Mouse (Mus musculus) megakaryocyte, embryonic 14.5 days (primary cell): ENCODE data around the gene Trim46. TPM values are rescaled to one million over a fixed set of nuclear protein-coding genes. Genes with fewer than 3 reads are reported as not detected.

Experiments
- H3K27me3 ChIP-seq: replicated peaks from 2 replicates; pipeline ENCODE3; 2012; ENCODE audit warnings: inconsistent platforms
- H3K36me3 ChIP-seq: replicated peaks from 2 replicates; pipeline ENCODE3; 2012; ENCODE audit warnings: low read length, inconsistent platforms, mixed read lengths
- H3K4me1 ChIP-seq: 2 replicates; pipeline ENCODE4 v1.6.1; 2012; ENCODE audit warnings: inconsistent platforms
- H3K4me3 ChIP-seq: replicated peaks from 2 replicates; pipeline ENCODE3; 2012; ENCODE audit warnings: moderate library complexity, mild to moderate bottlenecking, inconsistent platforms
- H3K9me3 ChIP-seq: 2 replicates; pipeline ENCODE4 v1.6.1; 2012; ENCODE audit warnings: inconsistent platforms
- FLI1 ChIP-seq: IDR thresholded peaks from 2 replicates; pipeline ENCODE4 v1.6.1; 2012; ENCODE audit warnings: low read length, inconsistent platforms, mixed read lengths
- GATA1 ChIP-seq: IDR thresholded peaks from 3 replicates; pipeline ENCODE4 v1.6.1; 2012; ENCODE audit warnings: mixed read lengths, low read length, inconsistent platforms, borderline replicate concordance
- polyA plus RNA-seq: library from polyadenylated mRNA; stranded (reverse); fragments of >175 nt; gene quantifications from 2 replicates; pipeline ENCODE4 v1.2.3, GENCODE M21; 2012; ENCODE audit warnings: low replicate concordance; ENCODE audit not compliant: insufficient read depth

Trim46 gene
- polyA plus RNA-seq, 1 experiment = 2.1 TPM

- TF ChIP-seq GATA1 (no peak), FLI1 (no peak)
- H3K4me1 ChIP-seq = peaks cover 24% of the 10 kb centered on the region
- peak within 1 kb of the TSS; percentile 94 for H3K4me3 ChIP-seq
- H3K9me3 ChIP-seq = no peaks in the 10 kb centered on the region
- H3K36me3 ChIP-seq = peaks cover 38% of the 10 kb centered on the region
- H3K27me3 ChIP-seq = peaks cover 2% of the 10 kb centered on the region
Measured at GRCm38 (mm10) chr3:89202253-89203141, 43.6 kb downstream of the Trim46 start, which contains the start of gene Gba. Gba (plus strand) TSS chr3:89202928.

GRCm38 (mm10) chr3:89199839-89200238 is 46.3 kb downstream of the Trim46 start:
- Histone ChIP-seq H3K4me3 (no peak overlapping the region), H3K9me3 (no peaks in the 10 kb centered on the region), H3K27me3 (peaks cover 2% of the 10 kb centered on the region), H3K4me1 (peaks cover 39% of the 10 kb centered on the region), H3K36me3 (peaks cover 11% of the 10 kb centered on the region)
- no peak for TF ChIP-seq GATA1
- no peak for TF ChIP-seq FLI1

- peak overlapping the region; percentile 96 for H3K4me3 ChIP-seq
- H3K27me3 ChIP-seq = peaks cover 2% of the 10 kb centered on the region
- H3K4me1 ChIP-seq = peaks cover 25% of the 10 kb centered on the region
- TF ChIP-seq GATA1 = no peak
- TF ChIP-seq FLI1 = no peak
- H3K9me3 ChIP-seq = no peaks in the 10 kb centered on the region
- no peaks in the 10 kb centered on the region for H3K36me3 ChIP-seq
Measured at GRCm38 (mm10) chr3:89195979-89196877, 49.9 kb downstream of the Trim46 start.

GRCm38 (mm10) chr3:89193853-89194252 is 52.3 kb downstream of the Trim46 start:
- H3K27me3 ChIP-seq = peaks cover 2% of the 10 kb centered on the region
- peaks cover 38% of the 10 kb centered on the region for H3K4me1 ChIP-seq
- no peak for TF ChIP-seq GATA1
- TF ChIP-seq FLI1 = no peak
- H3K36me3 ChIP-seq = peaks cover under 1% of the 10 kb centered on the region
- no peak overlapping the region for H3K4me3 ChIP-seq
- no peaks in the 10 kb centered on the region for H3K9me3 ChIP-seq

GRCm38 (mm10) chr3:89193351-89193750 is 52.8 kb downstream of the Trim46 start:
- TF ChIP-seq GATA1 (no peak), FLI1 (no peak)
- H3K4me1 ChIP-seq = peaks cover 42% of the 10 kb centered on the region
- H3K4me3 ChIP-seq = no peak overlapping the region
- peaks cover 6% of the 10 kb centered on the region for H3K36me3 ChIP-seq
- H3K27me3 ChIP-seq = peaks cover 2% of the 10 kb centered on the region
- no peaks in the 10 kb centered on the region for H3K9me3 ChIP-seq

GRCm38 (mm10) chr3:89190436-89190835 is 55.7 kb downstream of the Trim46 start:
- TF ChIP-seq FLI1 (no peak), GATA1 (no peak)
- H3K9me3 ChIP-seq = no peaks in the 10 kb centered on the region
- no peak overlapping the region for H3K4me3 ChIP-seq
- no peaks in the 10 kb centered on the region for H3K27me3 ChIP-seq
- peaks cover 53% of the 10 kb centered on the region for H3K4me1 ChIP-seq
- H3K36me3 ChIP-seq = peaks cover 29% of the 10 kb centered on the region

- no peaks in the 10 kb centered on the region for H3K9me3 ChIP-seq
- peaks cover 66% of the 10 kb centered on the region for H3K4me1 ChIP-seq
- H3K36me3 ChIP-seq = peaks cover 35% of the 10 kb centered on the region
- H3K4me3 ChIP-seq = no peak overlapping the region
- no peaks in the 10 kb centered on the region for H3K27me3 ChIP-seq
- TF ChIP-seq FLI1 (no peak), GATA1 (no peak)
Measured at GRCm38 (mm10) chr3:89188478-89188875, 57.6 kb downstream of the Trim46 start.

GRCm38 (mm10) chr3:89187690-89188477 is 58.2 kb downstream of the Trim46 start:
- Histone ChIP-seq H3K9me3 (no peaks in the 10 kb centered on the region), H3K27me3 (no peaks in the 10 kb centered on the region), H3K36me3 (peaks cover 41% of the 10 kb centered on the region), H3K4me3 (peak overlapping the region; percentile 8), H3K4me1 (peaks cover 71% of the 10 kb centered on the region)
- TF ChIP-seq FLI1 (no peak), GATA1 (no peak)

- Histone ChIP-seq H3K4me3 (peak overlapping the region; percentile 50), H3K36me3 (peaks cover 48% of the 10 kb centered on the region), H3K4me1 (peaks cover 78% of the 10 kb centered on the region)
Measured at GRCm38 (mm10) chr3:89187197-89187596, 58.9 kb downstream of the Trim46 start.

More at GRCm38 (mm10) chr3:89187197-89187596, 58.9 kb downstream of the Trim46 start:
- TF ChIP-seq GATA1 = no peak
- TF ChIP-seq FLI1 = no peak
- no peaks in the 10 kb centered on the region for H3K9me3 ChIP-seq
- H3K27me3 ChIP-seq = no peaks in the 10 kb centered on the region

Other genes with a start within 250 kb of the Trim46 start
- 10.9 and 15.1 TPM in 2 replicates for gene Rusc1, start 153.0 kb downstream of the Trim46 start, polyA plus RNA-seq
- gene Gm43738, start 145.2 kb downstream of the Trim46 start, polyA plus RNA-seq = 14.8 and 27.6 TPM in 2 replicates
- gene Fdps, start 144.3 kb downstream of the Trim46 start, polyA plus RNA-seq = 48.9 and 51.3 TPM in 2 replicates
- gene Pklr, start 110.2 kb downstream of the Trim46 start, polyA plus RNA-seq = 0.26 TPM in 1 of 2 replicates, not detected in the other
- 0.36 and 0.68 TPM in 2 replicates for gene Hcn3, start 86.1 kb downstream of the Trim46 start, polyA plus RNA-seq
- gene Clk2, start 81.5 kb downstream of the Trim46 start, polyA plus RNA-seq = 12.9 and 13.3 TPM in 2 replicates
- 180 and 256 TPM in 2 replicates for gene Scamp3, start 68.8 kb downstream of the Trim46 start, polyA plus RNA-seq
- 23.3 and 39.8 TPM in 2 replicates for gene Fam189b, start 63.2 kb downstream of the Trim46 start, polyA plus RNA-seq
- gene Gba, start 43.4 kb downstream of the Trim46 start, polyA plus RNA-seq = 8.5 and 10.8 TPM in 2 replicates
- 0.07 TPM in 1 of 2 replicates, not detected in the other for gene Thbs3, start 31.1 kb downstream of the Trim46 start, polyA plus RNA-seq
- 299 and 549 TPM in 2 replicates for gene Mtx1, start 19.2 kb downstream of the Trim46 start, polyA plus RNA-seq
- gene Muc1, start 17.3 kb downstream of the Trim46 start, polyA plus RNA-seq = 0.29 and 1.2 TPM in 2 replicates
- gene Krtcap2, start 343 bp downstream of the Trim46 start, polyA plus RNA-seq = 81.0 and 225 TPM in 2 replicates
- 435 and 701 TPM in 2 replicates for gene Dpm3, start 13.0 kb upstream of the Trim46 start, polyA plus RNA-seq
- gene Slc50a1, start 24.3 kb upstream of the Trim46 start, polyA plus RNA-seq = 7.0 and 25.0 TPM in 2 replicates
- 0.16 TPM in 1 of 2 replicates, not detected in the other for gene Efna1, start 34.8 kb upstream of the Trim46 start, polyA plus RNA-seq
- gene Efna3, start 76.7 kb upstream of the Trim46 start, polyA plus RNA-seq = not detected in 2 replicates
- 0.29 TPM in 1 of 2 replicates, not detected in the other for gene Efna4, start 91.7 kb upstream of the Trim46 start, polyA plus RNA-seq
- gene Adam15, start 103.7 kb upstream of the Trim46 start, polyA plus RNA-seq = 36.8 and 135 TPM in 2 replicates
- gene Dcst2, start 115.7 kb upstream of the Trim46 start, polyA plus RNA-seq = not detected in 2 replicates
- gene Dcst1, start 118.9 kb upstream of the Trim46 start, polyA plus RNA-seq = not detected in 2 replicates
- 76.2 and 120 TPM in 2 replicates for gene Zbtb7b, start 148.5 kb upstream of the Trim46 start, polyA plus RNA-seq
- 0.31 and 0.95 TPM in 2 replicates for gene Lenep, start 156.5 kb upstream of the Trim46 start, polyA plus RNA-seq
- 23.1 and 23.4 TPM in 2 replicates for gene Flad1, start 165.6 kb upstream of the Trim46 start, polyA plus RNA-seq
- gene Cks1b, start 172.1 kb upstream of the Trim46 start, polyA plus RNA-seq = 16.4 and 53.9 TPM in 2 replicates
- gene Shc1, start 172.1 kb upstream of the Trim46 start, polyA plus RNA-seq = 22.7 and 67.6 TPM in 2 replicates
- 35.3 and 137 TPM in 2 replicates for gene Pygo2, start 183.9 kb upstream of the Trim46 start, polyA plus RNA-seq
- 23.0 and 29.3 TPM in 2 replicates for gene Pbxip1, start 190.4 kb upstream of the Trim46 start, polyA plus RNA-seq
- gene Pmvk, start 208.2 kb upstream of the Trim46 start, polyA plus RNA-seq = 10.7 and 35.6 TPM in 2 replicates